Mouse (Mus musculus): ENCODE measurements at regions not wholly inside any gene's neighbourhood (a gene's known extent, or its start where the extent isn't known, plus 50 kb on each side); places are given as distances from the start of the nearest gene placed in this dataset.

DNA sequence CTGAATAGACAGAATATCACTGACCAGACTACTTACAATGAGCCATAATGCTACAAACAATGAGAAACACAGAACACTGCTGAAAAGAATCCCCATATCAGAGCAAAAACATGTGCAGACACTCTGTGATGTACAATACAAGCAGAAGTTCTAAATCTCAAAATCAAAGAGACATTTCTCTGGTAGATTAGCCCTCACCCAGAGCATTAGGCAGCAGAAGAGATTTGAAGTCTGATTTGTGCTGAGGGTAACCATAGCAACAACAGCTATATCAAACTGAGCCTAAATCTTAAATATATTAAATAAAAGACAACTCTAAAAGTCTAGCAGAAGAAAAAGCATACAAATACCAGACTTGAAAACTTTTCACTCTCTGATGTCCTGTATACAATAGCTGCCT, 691.5 kb downstream of the 1190002N15Rik start:
- Histone ChIP-seq H3K4me1 (replicated peaks; ENCODE audit: control insufficient read depth, insufficient read depth, low read length) (no peaks in the 10 kb centered on the region), H3K4me3 (ENCODE audit: control insufficient read depth, insufficient read depth, low read length) (no peak overlapping the region), H3K36me3 (ENCODE audit: control insufficient read depth, insufficient read depth, low read length) (no peaks in the 10 kb centered on the region), H3K27ac (ENCODE audit: control insufficient read depth, insufficient read depth, low read length) (no peak overlapping the region), H3K27me3 (ENCODE audit: control insufficient read depth, insufficient read depth, low read length) (no peaks in the 10 kb centered on the region)
- DNase-seq = no peak
- no peak for TF ChIP-seq CTCF (IDR thresholded peaks at IDR 0.05; ENCODE audit: borderline replicate concordance, control insufficient read depth, extremely low read depth, insufficient read depth, low read length, poor library complexity)

DNA sequence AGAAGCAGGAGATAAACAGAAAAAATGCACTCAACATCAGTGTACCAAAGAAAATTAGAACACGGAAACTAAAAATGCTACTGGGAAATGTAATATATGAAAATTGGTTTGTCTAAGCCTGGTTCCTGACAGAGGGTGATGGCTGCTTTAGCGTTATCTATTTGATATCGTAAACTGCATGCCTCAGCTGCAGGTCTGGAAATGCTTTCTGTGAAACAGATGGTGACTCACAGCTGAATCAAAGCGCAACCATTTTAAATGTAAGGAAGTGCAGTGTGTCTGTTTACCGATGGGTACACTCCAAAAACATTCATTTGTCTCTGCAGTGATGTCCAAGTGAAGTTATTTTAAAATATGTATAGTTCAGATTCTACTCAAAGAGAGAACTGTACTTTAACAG, 694.0 kb downstream of the 1190002N15Rik start:
- H3K4me1 ChIP-seq (replicated peaks; ENCODE audit: control insufficient read depth, insufficient read depth, low read length) = no peaks in the 10 kb centered on the region
- no peaks in the 10 kb centered on the region for H3K36me3 ChIP-seq (ENCODE audit: control insufficient read depth, insufficient read depth, low read length)
- H3K27me3 ChIP-seq (ENCODE audit: control insufficient read depth, insufficient read depth, low read length) = no peaks in the 10 kb centered on the region
- no peak overlapping the region for H3K4me3 ChIP-seq (ENCODE audit: control insufficient read depth, insufficient read depth, low read length)
- 91% methylated on average over 5 of the region's 5 CpGs for WGBS
- TF ChIP-seq POLR2A (IDR thresholded peaks at IDR 0.05; ENCODE audit: control insufficient read depth, extremely low read depth, insufficient read depth, low read length, poor library complexity) (no peak), CTCF (IDR thresholded peaks at IDR 0.05; ENCODE audit: borderline replicate concordance, control insufficient read depth, extremely low read depth, insufficient read depth, low read length, poor library complexity) (no peak)
- no peak for DNase-seq
- no peak overlapping the region for H3K27ac ChIP-seq (ENCODE audit: control insufficient read depth, insufficient read depth, low read length)

All from thymus, adult 2 months (tissue).